Mouse (Mus musculus) heart, embryonic 13.5 days (tissue): Measurements from ENCODE around the gene Trove2. TPM values are rescaled to one million over a fixed set of nuclear protein-coding genes. Genes with fewer than 3 reads are reported as not detected.

ENCODE experiments used
- ATAC-seq: fragments of 200-750 bp; cut with Nextera tagmentation; 2 replicates; pipeline ENCODE4 v1.8.0; 2017; ENCODE audit warnings: moderate TSS enrichment; ENCODE audit not compliant: insufficient number of reproducible peaks, low FRiP score, low TSS enrichment; ENCODE audit errors: extremely low read depth
- H3K27ac ChIP-seq: fragments of 300-500 bp; sonication (generic); replicated peaks from 2 replicates; pipeline ENCODE4 v1.5.1; 2015; ENCODE audit warnings: moderate library complexity, mild to moderate bottlenecking, inconsistent platforms
- H3K27me3 ChIP-seq: fragments of 300-500 bp; sonication (generic); replicated peaks from 2 replicates; pipeline ENCODE4 v1.6.1; 2015; ENCODE audit warnings: mild to moderate bottlenecking, inconsistent platforms
- H3K36me3 ChIP-seq: fragments of 300-500 bp; sonication (generic); 2 replicates; pipeline ENCODE4 v1.6.1; 2015; ENCODE audit warnings: mild to moderate bottlenecking, inconsistent platforms
- H3K4me1 ChIP-seq: fragments of 300-500 bp; sonication (generic); 2 replicates; pipeline ENCODE4 v1.6.1; 2015; ENCODE audit warnings: inconsistent platforms
- H3K4me2 ChIP-seq: fragments of 300-500 bp; sonication (generic); 2 replicates; pipeline ENCODE4 v1.6.1; 2015; ENCODE audit warnings: inconsistent platforms, mild to moderate bottlenecking, moderate library complexity
- H3K4me3 ChIP-seq: fragments of 300-500 bp; sonication (generic); 2 replicates; pipeline ENCODE4 v1.5.1; 2015; ENCODE audit warnings: moderate library complexity, mild to moderate bottlenecking, inconsistent platforms
- H3K9ac ChIP-seq: fragments of 300-500 bp; sonication (generic); 2 replicates; pipeline ENCODE4 v1.6.1; 2015; ENCODE audit warnings: inconsistent platforms, mild to moderate bottlenecking, moderate library complexity
- H3K9me3 ChIP-seq: fragments of 300-500 bp; sonication (generic); 2 replicates; pipeline ENCODE4 v1.6.1; 2016; ENCODE audit warnings: inconsistent platforms
- WGBS: fragments of 180-500 bp; shearing (Covaris S2); methylation state at CpG from one replicate; pipeline ENCODE4 v1.1.7; 2015; ENCODE audit warnings: mixed read lengths; 5-methylcytosine and 5-hydroxymethylcytosine counted together
- polyA plus RNA-seq: library from polyadenylated mRNA; unstranded; fragments of >200 nt; fragmentation: Nextera tagmentation; extraction: Ambion mirVana; gene quantifications from 2 replicates; pipeline ENCODE4 v1.2.1, GENCODE M21; 2015

The Trove2 gene
- polyA plus RNA-seq, 1 experiment from 2014 or later: 12.2 TPM

GRCm38 (mm10) chr1:143702141-143702740 lies 74.6 kb downstream of the Trove2 start:
- peaks cover 11% of the 10 kb centered on the region for H3K36me3 ChIP-seq
- under 1% methylated on average over 29 of the region's 48 CpGs for WGBS

GRCm38 (mm10) chr1:143701736-143702135 lies 75.1 kb downstream of the Trove2 start:
- ATAC-seq: no peak
- Histone ChIP-seq H3K4me3 (peak overlapping the region; percentile 94), H3K36me3 (peaks cover 16% of the 10 kb centered on the region), H3K9me3 (no peaks in the 10 kb centered on the region), H3K4me1 (peaks cover 23% of the 10 kb centered on the region), H3K27ac (peak overlapping the region; percentile 92), H3K4me2 (peak overlapping the region; percentile 85), H3K27me3 (no peaks in the 10 kb centered on the region), H3K9ac (peak overlapping the region; percentile 91)
- WGBS: under 1% methylated on average over 13 of the region's 13 CpGs

More at GRCm38 (mm10) chr1:143702141-143702740, 74.6 kb downstream of the Trove2 start:
- Histone ChIP-seq H3K4me3 (peak overlapping the region; percentile 94), H3K4me2 (peak overlapping the region; percentile 85), H3K9me3 (no peaks in the 10 kb centered on the region), H3K4me1 (peaks cover 23% of the 10 kb centered on the region), H3K27ac (peak overlapping the region; percentile 92), H3K27me3 (no peaks in the 10 kb centered on the region), H3K9ac (peak overlapping the region; percentile 91)
- ATAC-seq: peak; percentile 28

Other genes starting within 250 kb of the Trove2 start
- 0.15 and 0.22 TPM in 2 replicates for gene B3galt2, start 136.4 kb downstream of the Trove2 start, polyA plus RNA-seq
- gene Cdc73, start 74.2 kb downstream of the Trove2 start, polyA plus RNA-seq: 16.7 and 19.1 TPM in 2 replicates
- gene Glrx2, start 60.7 kb downstream of the Trove2 start, polyA plus RNA-seq: 89.8 and 90.0 TPM in 2 replicates
- gene Uchl5, start 204 bp upstream of the Trove2 start, polyA plus RNA-seq: 59.0 and 73.4 TPM in 2 replicates
- gene Rgs2, start 227.1 kb upstream of the Trove2 start, polyA plus RNA-seq: 16.4 and 18.8 TPM in 2 replicates